Mouse (Mus musculus) cerebellum, adult 8-10 months (tissue): ENCODE data around the gene Icosl.
"Not testable (repeated sequence)": the region's sequence is repeated elsewhere in the genome, so short reads cannot be mapped to it uniquely, and the experiment has no call there.

Experiments
- DNase-seq: peaks from one replicate; pipeline ENCODE4 v3.0.0; 2022

Gene Icosl

GRCm38 (mm10) chr10:78124137-78124536 is 55.0 kb downstream of the Icosl start:
- not testable (repeated sequence) for DNase-seq

GRCm38 (mm10) chr10:78125061-78125460 is 56.0 kb downstream of the Icosl start:
- DNase-seq = not testable (repeated sequence)

GRCm38 (mm10) chr10:78126311-78126710 is 57.2 kb downstream of the Icosl start:
- no peak for DNase-seq

- DNase-seq = no peak
These were observed 58.2 kb downstream of the Icosl start for GRCm38 (mm10) chr10:78127046-78127870.

- no peak for DNase-seq
These were observed 58.8 kb downstream of the Icosl start for GRCm38 (mm10) chr10:78127931-78128330.

GRCm38 (mm10) chr10:78128647-78129046 is 59.5 kb downstream of the Icosl start:
- no peak for DNase-seq

GRCm38 (mm10) chr10:78129423-78129822 is 60.3 kb downstream of the Icosl start:
- no peak for DNase-seq

GRCm38 (mm10) chr10:78129998-78130397 is 60.9 kb downstream of the Icosl start:
- DNase-seq = no peak
